Mouse (Mus musculus): ENCODE measurements at regions not wholly inside any gene's neighbourhood (a gene's known extent, or its start where the extent isn't known, plus 50 kb on each side); places are given as distances from the start of the nearest gene placed in this dataset.

- TF ChIP-seq CTCF (IDR thresholded peaks at IDR 0.05; ENCODE audit: insufficient read depth, low read depth, low read length) (no peak), POLR2A (IDR thresholded peaks at IDR 0.05; ENCODE audit: insufficient read depth, low read depth, low read length) (no peak)
These were observed 433.0 kb upstream of the Atp11b start for GRCm38 (mm10) chr3:35320844-35321393.
